Mouse (Mus musculus) common myeloid progenitor, adult 5-6 weeks (primary cell): ENCODE data around the gene Lrrn2. TPM values are rescaled to one million over a fixed set of nuclear protein-coding genes. Genes with fewer than 3 reads are reported as not detected.
A peak's percentile ranks its signal among the peaks of the same experiment; 100 is the strongest.

ENCODE experiments used
- ATAC-seq: replicated peaks from 2 replicates; pipeline ENCODE4 v1.8.0; 2016; ENCODE audit warnings: low read depth, mild to moderate bottlenecking, moderate TSS enrichment, inconsistent platforms; ENCODE audit not compliant: poor library complexity, severe bottlenecking
- total RNA-seq: library from RNA; stranded (forward); fragments of 200-1000, 187-1606 nt; gene quantifications from 2 replicates; pipeline ENCODE4 v1.2.3, GENCODE M21; 2017

Gene Lrrn2
- total RNA-seq, 1 experiment from 2014 or later, result not detected

- ATAC-seq, result no peak
These were observed 1.8 kb downstream of the Lrrn2 start for GRCm38 (mm10) chr1:132881836-132882235.

- no peak for ATAC-seq
These were observed 5.6 kb downstream of the Lrrn2 start for GRCm38 (mm10) chr1:132885701-132886100.

GRCm38 (mm10) chr1:132886626-132887025 is 6.6 kb downstream of the Lrrn2 start:
- ATAC-seq, result no peak

GRCm38 (mm10) chr1:132888811-132889210 is 8.7 kb downstream of the Lrrn2 start:
- no peak for ATAC-seq

GRCm38 (mm10) chr1:132890161-132890794 is 10.2 kb downstream of the Lrrn2 start:
- ATAC-seq, result no peak

- ATAC-seq, result no peak
These were observed 12.0 kb downstream of the Lrrn2 start for GRCm38 (mm10) chr1:132892065-132892464.

- ATAC-seq, result peak; percentile 39; the same call in 1 of the 2 replicates
These were observed 13.4 kb downstream of the Lrrn2 start for GRCm38 (mm10) chr1:132893311-132894077.

GRCm38 (mm10) chr1:132899029-132899428 is 19.0 kb downstream of the Lrrn2 start:
- no peak for ATAC-seq

GRCm38 (mm10) chr1:132899626-132900025 is 19.6 kb downstream of the Lrrn2 start:
- no peak for ATAC-seq

- ATAC-seq, result no peak
These were observed 20.9 kb downstream of the Lrrn2 start for GRCm38 (mm10) chr1:132900945-132901344.

- no peak for ATAC-seq
These were observed 23.4 kb downstream of the Lrrn2 start for GRCm38 (mm10) chr1:132903519-132903918.

GRCm38 (mm10) chr1:132909090-132909489 is 29.0 kb downstream of the Lrrn2 start:
- ATAC-seq, result no peak

GRCm38 (mm10) chr1:132909951-132910350 is 29.9 kb downstream of the Lrrn2 start:
- no peak for ATAC-seq

- no peak for ATAC-seq
These were observed 30.5 kb downstream of the Lrrn2 start for GRCm38 (mm10) chr1:132910414-132911041.

GRCm38 (mm10) chr1:132915849-132916493 is 35.9 kb downstream of the Lrrn2 start:
- ATAC-seq, result no peak

- ATAC-seq, result no peak
These were observed 37.5 kb downstream of the Lrrn2 start for GRCm38 (mm10) chr1:132917554-132917953.

GRCm38 (mm10) chr1:132918117-132918680 is 38.1 kb downstream of the Lrrn2 start:
- ATAC-seq, result no peak

- no peak for ATAC-seq
These were observed 39.2 kb downstream of the Lrrn2 start for GRCm38 (mm10) chr1:132919258-132919657.

- ATAC-seq, result no peak
These were observed 41.0 kb downstream of the Lrrn2 start for GRCm38 (mm10) chr1:132921071-132921470.

- no peak for ATAC-seq
These were observed 42.2 kb downstream of the Lrrn2 start for GRCm38 (mm10) chr1:132922257-132922656.
